Mouse (Mus musculus): ENCODE measurements at regions not wholly inside any gene's neighbourhood (a gene's known extent, or its start where the extent isn't known, plus 50 kb on each side); places are given as distances from the start of the nearest gene placed in this dataset.
A peak's percentile ranks its signal among the peaks of the same experiment; 100 is the strongest.

- Histone ChIP-seq H3K36me3 (ENCODE audit: control insufficient read depth in 1 of 2, insufficient read depth in 2 of 2, low read length in 2 of 2) (peaks cover 0 to 48% of the 10 kb centered on the region in 2 experiments; a peak in 2 of 4 replicates), H3K27me3 (ENCODE audit: control insufficient read depth in 1 of 2, insufficient read depth in 2 of 2, low read length in 2 of 2) (no peaks in the 10 kb centered on the region), H3K79me2 (ENCODE audit: control insufficient read depth, insufficient read depth, low read length, poor library complexity) (no peaks in the 10 kb centered on the region), H3K9me3 (replicated peaks; ENCODE audit: insufficient read depth, low read length) (no peaks in the 10 kb centered on the region), H3K9ac (ENCODE audit: control insufficient read depth, low read depth, low read length, poor library complexity, severe bottlenecking) (no peak overlapping the region), H3K4me3 (ENCODE audit: control insufficient read depth in 1 of 2, insufficient read depth in 1 of 2, low read depth in 2 of 2, low read length in 2 of 2) (no peak overlapping the region), H3K27ac (ENCODE audit: control insufficient read depth, low read depth, low read length) (no peak overlapping the region), H3K4me1 (ENCODE audit: control insufficient read depth in 1 of 2, insufficient read depth in 2 of 2, low read length in 2 of 2) (peaks cover 31 to 55% of the 10 kb centered on the region in 2 experiments)
- TF ChIP-seq RCOR1 (IDR thresholded peaks at IDR 0.05; ENCODE audit: low read depth, low read length) (peak; percentile 65; the same call in 1 of the 2 replicates), POLR2AphosphoS5 (IDR thresholded peaks at IDR 0.05; ENCODE audit: borderline replicate concordance, low read depth, low read length) (no peak), TAL1 (IDR thresholded peaks at IDR 0.05; ENCODE audit: low read length) (no peak), JUND (IDR thresholded peaks at IDR 0.05; ENCODE audit: low read depth, low read length) (no peak), MAX (IDR thresholded peaks at IDR 0.05; ENCODE audit: low read length) (no peak), ZC3H11A (IDR thresholded peaks at IDR 0.05; ENCODE audit: low read depth, low read length) (no peak), EP300 (IDR thresholded peaks at IDR 0.05; ENCODE audit: low read depth in 1 of 2, low read length in 2 of 2) (peak; percentile 10 to 30; a peak in 1 of 4 replicates), HCFC1 (IDR thresholded peaks at IDR 0.05; ENCODE audit: low read depth, low read length) (no peak), TCF12 (IDR thresholded peaks at IDR 0.05; ENCODE audit: low read depth, low read length) (peak; percentile 55), BHLHE40 (IDR thresholded peaks at IDR 0.05; ENCODE audit: borderline replicate concordance, low read depth, low read length) (no peak), SMC3 (IDR thresholded peaks at IDR 0.05; ENCODE audit: low read depth, low read length) (no peak), MAFK (IDR thresholded peaks at IDR 0.05; ENCODE audit: borderline replicate concordance, low read depth, low read length) (no peak), TBP (IDR thresholded peaks at IDR 0.05; ENCODE audit: low read depth, low read length) (no peak), ZKSCAN1 (IDR thresholded peaks at IDR 0.05; ENCODE audit: low read depth, low read length) (no peak), SIN3A (IDR thresholded peaks at IDR 0.05; ENCODE audit: low read length) (no peak), USF1 (IDR thresholded peaks at IDR 0.05; ENCODE audit: low read depth, low read length) (no peak)
- DNase-seq (ENCODE audit: low read depth, low spot score), result no peak
These were observed 65.8 kb upstream of the Picalm start for GRCm38 (mm10) chr7:90064198-90064597.

- no peaks in the 10 kb centered on the region for H3K27me3 ChIP-seq (ENCODE audit: control insufficient read depth in 1 of 2, insufficient read depth in 2 of 2, low read length in 2 of 2)
- no peaks in the 10 kb centered on the region for H3K9me3 ChIP-seq (replicated peaks; ENCODE audit: insufficient read depth, low read length)
- H3K4me1 ChIP-seq (ENCODE audit: control insufficient read depth in 1 of 2, insufficient read depth in 2 of 2, low read length in 2 of 2), result peaks cover 25 to 44% of the 10 kb centered on the region in 2 experiments
- no peak overlapping the region for H3K4me3 ChIP-seq (ENCODE audit: control insufficient read depth in 1 of 2, insufficient read depth in 1 of 2, low read depth in 2 of 2, low read length in 2 of 2)
- TF ChIP-seq TCF12 (IDR thresholded peaks at IDR 0.05; ENCODE audit: low read depth, low read length), result peak; percentile 77
- 0 out of 2 replicates have a peak, but pooled peaks have one; percentile 21 for TF ChIP-seq SIN3A (IDR thresholded peaks at IDR 0.05; ENCODE audit: low read length)
- TF ChIP-seq HCFC1 (IDR thresholded peaks at IDR 0.05; ENCODE audit: low read depth, low read length), result no peak
- TF ChIP-seq KAT2A (conservative IDR thresholded peaks at IDR 0.05; ENCODE audit: low read depth, low read length), result no peak
- TF ChIP-seq ZC3H11A (IDR thresholded peaks at IDR 0.05; ENCODE audit: low read depth, low read length), result no peak
- TF ChIP-seq TAL1 (IDR thresholded peaks at IDR 0.05; ENCODE audit: low read length), result peak; percentile 46; the same call in 1 of the 2 replicates
- no peak for TF ChIP-seq MYB (IDR thresholded peaks at IDR 0.05; ENCODE audit: low read depth, low read length)
- no peak for TF ChIP-seq USF1 (IDR thresholded peaks at IDR 0.05; ENCODE audit: low read depth, low read length)
- TF ChIP-seq GATA1 (IDR thresholded peaks at IDR 0.05; ENCODE audit: low read depth, low read length), result peak; percentile 63
- no peak for TF ChIP-seq RCOR1 (IDR thresholded peaks at IDR 0.05; ENCODE audit: low read depth, low read length)
- TF ChIP-seq POLR2AphosphoS2 (IDR thresholded peaks at IDR 0.05; ENCODE audit: low read length), result no peak
- peak; percentile 67 to 74 for TF ChIP-seq EP300 (IDR thresholded peaks at IDR 0.05; ENCODE audit: low read depth in 1 of 2, low read length in 2 of 2)
- peak; percentile 46; the same call in 1 of the 2 replicates for TF ChIP-seq ETS1 (IDR thresholded peaks at IDR 0.05; ENCODE audit: low read depth, low read length)
- no peaks in the 10 kb centered on the region for H3K79me2 ChIP-seq (ENCODE audit: control insufficient read depth, insufficient read depth, low read length, poor library complexity)
- peaks cover 0 to 40% of the 10 kb centered on the region in 2 experiments; a peak in 2 of 4 replicates for H3K36me3 ChIP-seq (ENCODE audit: control insufficient read depth in 1 of 2, insufficient read depth in 2 of 2, low read length in 2 of 2)
- H3K9ac ChIP-seq (ENCODE audit: control insufficient read depth, low read depth, low read length, poor library complexity, severe bottlenecking), result no peak overlapping the region
- DNase-seq (ENCODE audit: low read depth, low spot score), result peak; percentile 28
- H3K27ac ChIP-seq (ENCODE audit: control insufficient read depth, low read depth, low read length), result no peak overlapping the region
These were observed 64.6 kb upstream of the Picalm start for GRCm38 (mm10) chr7:90065269-90065955.

All from MEL (cell line).